Mouse (Mus musculus): ENCODE measurements around the gene Klf1.

GRCm38 (mm10) chr8:84901071-84901470 lies 657 bp upstream of the Klf1 start:
- TF ChIP-seq POLR2A (IDR thresholded peaks at IDR 0.05; ENCODE audit: insufficient read depth, low read depth, low read length) (no peak), CTCF (IDR thresholded peaks at IDR 0.05) (no peak)
